ENCODE assay signal across 13 mouse cellular contexts in genomic region chr11:62518991-62519390, GRCm38 (mm10). TPM values are rescaled to one million over a fixed set of nuclear protein-coding genes. Genes with fewer than 3 reads are reported as not detected.
DNase-seq lines count a peak whose midpoint lies in the region; ATAC-seq lines count a peak whose summit lies in the region.
"Had no signal": no experiment of that assay in that cellular context is flagged by ENCODE, and none has a peak within 500 bp of the region (broad histone marks: within the 10 kb centered on the region; RNA-seq: fewer than 3 reads in every experiment).

No protein-coding gene starts in this region.

- intact Hi-C loops in left cerebral cortex, postnatal 10 days (cut with DNase I), result no loop called here

- DNase-seq in kidney, adult 8-10 months, result no peak
- DNase-seq in retina, embryonic 14.5 days (ENCODE audit: low spot score), result peak; percentile 15
- DNase-seq in retina, postnatal 1 day, result no peak
- DNase-seq in embryonic facial prominence, embryonic 11.5 days (ENCODE audit: low spot score), result peak; percentile 36
- no peak for DNase-seq in spleen, adult 12 weeks (ENCODE audit: low spot score)
- no peak for DNase-seq in left cerebral cortex, postnatal 10 days (ENCODE audit: extremely low spot score in 1 of 2, low spot score in 2 of 2)
- DNase-seq in frontal cortex, postnatal 36 days (ENCODE audit: low spot score in 2 of 2), result no peak
- DNase-seq: cerebellum, postnatal 25 days; kidney, postnatal 25 days had no signal

- no peak overlapping the region for H3K4me2 ChIP-seq in kidney, embryonic 14.5 days (replicated peaks; ENCODE audit: low read depth, low read length)
- no peak overlapping the region for H3K4me2 ChIP-seq in embryonic facial prominence, embryonic 11.5 days (ENCODE audit: low read depth, low read length)
- H3K4me2 ChIP-seq: heart, embryonic 15.5 days; liver, embryonic 12.5 days had no signal

- H3K27me3 ChIP-seq in kidney, embryonic 14.5 days (ENCODE audit: control insufficient read depth, insufficient read depth, low read length), result no peaks in the 10 kb centered on the region
- no peaks in the 10 kb centered on the region for H3K27me3 ChIP-seq in embryonic facial prominence, embryonic 11.5 days (ENCODE audit: control insufficient read depth, insufficient read depth, low read length)
- H3K27me3 ChIP-seq: heart, embryonic 15.5 days; liver, embryonic 12.5 days had no signal

- H3K36me3 ChIP-seq in kidney, embryonic 14.5 days (ENCODE audit: control insufficient read depth, insufficient read depth, low read length), result no peaks in the 10 kb centered on the region
- no peaks in the 10 kb centered on the region for H3K36me3 ChIP-seq in embryonic facial prominence, embryonic 11.5 days (replicated peaks; ENCODE audit: control insufficient read depth, insufficient read depth, low read depth, low read length)
- H3K36me3 ChIP-seq: heart, embryonic 15.5 days had no signal

- WGBS in kidney, embryonic 14.5 days, result 20% methylated on average over 2 of the region's 2 CpGs
- WGBS in embryonic facial prominence, embryonic 11.5 days, result 20% methylated on average over 2 of the region's 2 CpGs

- no peak overlapping the region for H3K4me3 ChIP-seq in kidney, embryonic 14.5 days (ENCODE audit: low read length)
- no peak overlapping the region for H3K4me3 ChIP-seq in embryonic facial prominence, embryonic 11.5 days (ENCODE audit: low read depth, low read length)
- H3K4me3 ChIP-seq: heart, embryonic 15.5 days; liver, embryonic 12.5 days had no signal

- no peak overlapping the region for H3K27ac ChIP-seq in kidney, embryonic 14.5 days (ENCODE audit: low read depth, low read length)
- H3K27ac ChIP-seq in embryonic facial prominence, embryonic 11.5 days (replicated peaks; ENCODE audit: low read depth, low read length), result 0 out of 2 replicates have a peak overlapping the region, but pooled peaks have one; percentile 38
- H3K27ac ChIP-seq: heart, embryonic 15.5 days; liver, embryonic 12.5 days had no signal

- no peak overlapping the region for H3K9ac ChIP-seq in kidney, embryonic 14.5 days (ENCODE audit: low read depth, low read length)
- H3K9ac ChIP-seq in embryonic facial prominence, embryonic 11.5 days (replicated peaks; ENCODE audit: low read length), result no peak overlapping the region
- H3K9ac ChIP-seq: heart, embryonic 15.5 days; liver, embryonic 12.5 days had no signal

- H3K4me1 ChIP-seq in kidney, embryonic 14.5 days (ENCODE audit: control insufficient read depth, insufficient read depth, low read length), result no peaks in the 10 kb centered on the region
- H3K4me1 ChIP-seq in embryonic facial prominence, embryonic 11.5 days (ENCODE audit: control insufficient read depth, insufficient read depth, low read length), result no peaks in the 10 kb centered on the region
- H3K4me1 ChIP-seq: heart, embryonic 15.5 days had no signal

- peak; percentile 95 for ATAC-seq in kidney, embryonic 14.5 days (ENCODE audit: low FRiP score, low TSS enrichment)
- no peak for ATAC-seq in embryonic facial prominence, embryonic 11.5 days (replicated peaks; ENCODE audit: insufficient number of reproducible peaks, low FRiP score, low TSS enrichment, low read depth)
- ATAC-seq: activated CD4-positive, CD25-positive, alpha-beta regulatory T cell, adult 4 months; liver, embryonic 12.5 days had no signal

- no peaks in the 10 kb centered on the region for H3K9me3 ChIP-seq in kidney, embryonic 14.5 days (ENCODE audit: control insufficient read depth, low read length)
- H3K9me3 ChIP-seq in embryonic facial prominence, embryonic 11.5 days (replicated peaks; ENCODE audit: control insufficient read depth, low read length), result no peaks in the 10 kb centered on the region
- H3K9me3 ChIP-seq: heart, embryonic 15.5 days; liver, embryonic 12.5 days had no signal

RNA-seq across cellular contexts. Expression of gene Cenpv, which starts 20.1 kb away (rescaled TPM):
- polyA plus RNA-seq in kidney, embryonic 14.5 days (2014; fragmentation: Nextera tagmentation; extraction: Ambion mirVana), result 29.8 and 33.1 TPM in 2 replicates
- polyA plus RNA-seq in embryonic facial prominence, embryonic 11.5 days (2014; fragmentation: Nextera tagmentation; extraction: Ambion mirVana), result 46.2 and 49.8 TPM in 2 replicates
- 10 to 100 TPM; 38.0 to 42.0 TPM for total RNA-seq in left cerebral cortex, postnatal 10 days (2021)

RNA-seq across cellular contexts. Expression of gene Ubb, which starts 32.0 kb away (rescaled TPM):
- 3,178 and 3,504 TPM in 2 replicates for polyA plus RNA-seq in kidney, embryonic 14.5 days (2014; fragmentation: Nextera tagmentation; extraction: Ambion mirVana)
- polyA plus RNA-seq in embryonic facial prominence, embryonic 11.5 days (2014; fragmentation: Nextera tagmentation; extraction: Ambion mirVana), result 3,780 and 3,916 TPM in 2 replicates
- 1,000 to 10,000 TPM; 1,760 to 1,780 TPM for total RNA-seq in left cerebral cortex, postnatal 10 days (2021)

RNA-seq across cellular contexts. Expression of gene Trpv2, which starts 55.3 kb away (rescaled TPM):
- 1.2 and 1.4 TPM in 2 replicates for polyA plus RNA-seq in kidney, embryonic 14.5 days (2014; fragmentation: Nextera tagmentation; extraction: Ambion mirVana)
- 4.2 and 5.2 TPM in 2 replicates for polyA plus RNA-seq in embryonic facial prominence, embryonic 11.5 days (2014; fragmentation: Nextera tagmentation; extraction: Ambion mirVana)
- 10 to 100 TPM; 27.8 to 30.0 TPM for total RNA-seq in left cerebral cortex, postnatal 10 days (2021)

Comparison
In these comparisons a context has a peak if more than half of its experiments do, and no peak if none do; other contexts are left out.
1. DNase-seq: peak in retina, embryonic 14.5 days (single experiment) and embryonic facial prominence, embryonic 11.5 days (single experiment); none in kidney, adult 8-10 months (0 of 2), retina, postnatal 1 day (single experiment), spleen, adult 12 weeks (single experiment), left cerebral cortex, postnatal 10 days (0 of 2) and frontal cortex, postnatal 36 days (0 of 2).